Mouse (Mus musculus) liver, embryonic 15.5 days (tissue): ENCODE data around the gene Rasl2-9. TPM values are rescaled to one million over a fixed set of nuclear protein-coding genes. Genes with fewer than 3 reads are reported as not detected.

Experiments
- ATAC-seq: fragments of 200-750 bp; cut with Nextera tagmentation; 2 replicates; pipeline ENCODE4 v1.8.0; 2017; ENCODE audit warnings: moderate number of reproducible peaks, mild to moderate bottlenecking, moderate library complexity; ENCODE audit not compliant: insufficient read depth
- H3K27ac ChIP-seq: fragments of 300-500 bp; sonication (generic); replicated peaks from 2 replicates; pipeline ENCODE4 v1.5.1; 2015; ENCODE audit warnings: mild to moderate bottlenecking, inconsistent platforms
- H3K27me3 ChIP-seq: fragments of 300-500 bp; sonication (generic); 2 replicates; pipeline ENCODE4 v1.6.1; 2015; ENCODE audit warnings: mild to moderate bottlenecking, inconsistent platforms
- H3K36me3 ChIP-seq: fragments of 300-500 bp; sonication (generic); replicated peaks from 2 replicates; pipeline ENCODE4 v1.6.1; 2015; ENCODE audit warnings: moderate library complexity, mild to moderate bottlenecking, inconsistent platforms
- H3K4me1 ChIP-seq: fragments of 300-500 bp; sonication (generic); replicated peaks from 2 replicates; pipeline ENCODE4 v1.6.1; 2015; ENCODE audit warnings: inconsistent platforms
- H3K4me2 ChIP-seq: fragments of 300-500 bp; sonication (generic); 2 replicates; pipeline ENCODE4 v1.6.1; 2015; ENCODE audit warnings: moderate library complexity, mild to moderate bottlenecking, inconsistent platforms
- H3K4me3 ChIP-seq: fragments of 300-500 bp; sonication (generic); replicated peaks from 2 replicates; pipeline ENCODE4 v1.5.1; 2015; ENCODE audit warnings: mild to moderate bottlenecking, inconsistent platforms
- H3K9ac ChIP-seq: fragments of 300-500 bp; sonication (generic); 2 replicates; pipeline ENCODE4 v1.6.1; 2015; ENCODE audit warnings: moderate library complexity, mild to moderate bottlenecking, inconsistent platforms
- H3K9me3 ChIP-seq: fragments of 300-500 bp; sonication (generic); replicated peaks from 2 replicates; pipeline ENCODE4 v1.6.1; 2016; ENCODE audit warnings: inconsistent platforms
- WGBS: fragments of 180-500 bp; shearing (Covaris S2); methylation state at CpG from one replicate; pipeline ENCODE4 v1.1.7; 2015; ENCODE audit warnings: mixed read lengths; ENCODE audit not compliant: insufficient replicate concordance; 5-methylcytosine and 5-hydroxymethylcytosine counted together
- polyA plus RNA-seq: library from polyadenylated mRNA; unstranded; fragments of >200 nt; fragmentation: Nextera tagmentation; extraction: Ambion mirVana; gene quantifications from 2 replicates; pipeline ENCODE4 v1.2.1, GENCODE M21; 2015

Rasl2-9 gene
- polyA plus RNA-seq, 1 experiment from 2014 or later = 0.18 TPM

DNA sequence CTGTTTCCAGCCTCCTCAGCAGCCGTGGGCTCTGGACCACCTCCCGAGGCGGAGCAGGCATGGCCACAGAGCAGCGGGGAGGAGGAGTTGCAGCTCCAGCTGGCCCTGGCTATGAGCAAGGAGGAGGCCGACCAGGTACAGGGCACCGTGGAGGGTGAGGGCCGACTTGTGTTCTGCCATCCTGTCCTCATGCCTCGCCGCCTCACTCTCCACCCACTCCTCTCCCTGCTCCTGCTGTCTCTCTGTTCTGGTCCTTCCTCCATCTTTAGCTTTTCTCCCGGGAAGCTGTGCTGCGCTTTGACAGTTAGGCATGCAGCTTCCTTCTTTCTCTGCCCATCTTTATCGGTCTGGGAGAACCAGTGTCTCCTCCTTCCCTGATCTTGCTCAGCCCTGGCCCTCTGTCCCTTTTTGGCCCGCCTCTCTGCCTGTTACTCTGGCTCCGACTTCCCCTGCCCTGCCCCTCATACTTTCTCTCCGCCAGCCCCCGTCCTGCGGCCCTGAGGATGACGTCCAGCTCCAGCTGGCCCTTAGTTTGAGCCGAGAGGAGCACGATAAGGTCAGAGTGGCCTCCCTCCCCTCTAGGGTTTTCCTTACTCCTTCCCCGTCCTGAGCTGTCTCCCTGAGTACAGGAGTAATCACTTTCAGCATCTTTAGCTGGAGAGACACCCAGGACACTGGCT lies 32.8 kb downstream of the Rasl2-9 start:
- Histone ChIP-seq H3K9me3 (no peaks in the 10 kb centered on the region), H3K9ac (no peak overlapping the region), H3K27me3 (no peaks in the 10 kb centered on the region), H3K27ac (no peak overlapping the region), H3K4me1 (peaks cover 5% of the 10 kb centered on the region; the same call in 1 of the 2 replicates), H3K4me3 (no peak overlapping the region), H3K4me2 (no peak overlapping the region), H3K36me3 (peaks cover 99% of the 10 kb centered on the region)
- ATAC-seq = no peak
- whole genome bisulfite sequencing = 81% methylated on average over 21 of the region's 21 CpGs

GRCm38 (mm10) chr7:5092381-5092780 lies 33.4 kb downstream of the Rasl2-9 start:
- Histone ChIP-seq H3K9me3 (no peaks in the 10 kb centered on the region), H3K4me1 (peaks cover 10% of the 10 kb centered on the region; the same call in 1 of the 2 replicates), H3K36me3 (peaks cover 99% of the 10 kb centered on the region), H3K4me3 (no peak overlapping the region), H3K4me2 (no peak overlapping the region), H3K27me3 (no peaks in the 10 kb centered on the region), H3K9ac (no peak overlapping the region), H3K27ac (no peak overlapping the region)
- no peak for ATAC-seq
- WGBS = 84% methylated on average over 6 of the region's 6 CpGs

DNA sequence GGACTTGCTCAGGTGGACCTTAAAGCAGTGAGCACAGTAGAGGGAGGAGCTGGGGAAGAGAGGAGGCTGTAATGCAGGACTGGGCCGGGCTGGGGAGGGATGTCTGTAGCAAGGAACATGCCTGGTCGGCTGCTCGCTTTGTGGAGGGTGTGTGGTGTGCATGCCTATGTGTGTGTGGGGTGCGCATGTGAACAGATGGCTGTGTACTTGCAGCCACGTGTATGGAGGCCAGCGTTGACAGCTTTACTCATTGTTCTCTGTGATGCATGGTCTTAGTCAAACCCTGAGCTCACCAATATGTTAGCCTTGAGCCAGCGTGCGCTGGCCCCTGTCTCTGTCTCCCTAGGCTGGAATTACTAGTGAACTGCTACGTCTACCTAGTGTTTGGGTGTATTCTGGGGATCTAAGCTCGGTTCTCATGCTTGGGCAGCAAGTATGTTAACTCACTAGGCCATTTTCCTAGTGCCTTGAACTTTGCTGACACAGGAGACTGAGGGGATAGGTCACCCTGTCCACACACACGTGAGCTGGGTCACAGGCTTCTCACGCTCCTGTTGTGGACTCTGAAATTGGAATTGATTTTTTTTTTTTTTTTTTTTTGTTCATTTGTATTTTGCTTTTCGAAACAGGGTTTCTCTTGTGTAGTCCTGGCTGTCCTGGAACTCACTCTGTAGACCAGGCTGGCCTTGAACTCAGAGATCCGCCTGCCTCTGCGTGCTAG lies 34.6 kb downstream of the Rasl2-9 start:
- Histone ChIP-seq H3K36me3 (peaks cover 99% of the 10 kb centered on the region), H3K4me1 (peaks cover 19% of the 10 kb centered on the region), H3K27ac (no peak overlapping the region; the same call in 1 of the 2 replicates), H3K9ac (no peak overlapping the region), H3K9me3 (no peaks in the 10 kb centered on the region), H3K4me2 (no peak overlapping the region), H3K27me3 (no peaks in the 10 kb centered on the region), H3K4me3 (no peak overlapping the region)
- ATAC-seq = no peak
- 84% methylated on average over 15 of the region's 15 CpGs for WGBS

- Histone ChIP-seq H3K9ac (no peak overlapping the region), H3K9me3 (no peaks in the 10 kb centered on the region), H3K36me3 (peaks cover 99% of the 10 kb centered on the region), H3K4me3 (no peak overlapping the region), H3K27ac (no peak overlapping the region), H3K4me1 (peaks cover 30% of the 10 kb centered on the region), H3K27me3 (no peaks in the 10 kb centered on the region), H3K4me2 (no peak overlapping the region)
- ATAC-seq = no peak
- 88% methylated on average over 15 of the region's 15 CpGs for WGBS
Measured at GRCm38 (mm10) chr7:5089853-5090252, 35.9 kb downstream of the Rasl2-9 start.

- Histone ChIP-seq H3K4me3 (no peak overlapping the region), H3K36me3 (peaks cover 99% of the 10 kb centered on the region), H3K27ac (no peak overlapping the region), H3K4me2 (no peak overlapping the region), H3K4me1 (peaks cover 50% of the 10 kb centered on the region), H3K9ac (no peak overlapping the region), H3K27me3 (no peaks in the 10 kb centered on the region), H3K9me3 (no peaks in the 10 kb centered on the region)
- ATAC-seq = no peak
- WGBS = 74% methylated on average over 4 of the region's 4 CpGs
Measured at GRCm38 (mm10) chr7:5087886-5088285, 37.9 kb downstream of the Rasl2-9 start.

GRCm38 (mm10) chr7:5086921-5087440 lies 38.8 kb downstream of the Rasl2-9 start:
- Histone ChIP-seq H3K9me3 (no peaks in the 10 kb centered on the region), H3K4me1 (peaks cover 57% of the 10 kb centered on the region), H3K27ac (no peak overlapping the region), H3K4me3 (no peak overlapping the region), H3K4me2 (no peak overlapping the region), H3K27me3 (no peaks in the 10 kb centered on the region), H3K9ac (no peak overlapping the region), H3K36me3 (peaks cover 96% of the 10 kb centered on the region)
- WGBS = 78% methylated on average over 5 of the region's 5 CpGs
- ATAC-seq = no peak

- no peak overlapping the region for H3K4me3 ChIP-seq
- H3K9ac ChIP-seq = no peak overlapping the region
- ATAC-seq = no peak
- WGBS = 17% methylated on average over 1 of the region's 1 CpGs
- no peaks in the 10 kb centered on the region for H3K27me3 ChIP-seq
- H3K4me1 ChIP-seq = peaks cover 71% of the 10 kb centered on the region
- H3K9me3 ChIP-seq = no peaks in the 10 kb centered on the region
- H3K27ac ChIP-seq = no peak overlapping the region
- no peak overlapping the region for H3K4me2 ChIP-seq
- H3K36me3 ChIP-seq = peaks cover 83% of the 10 kb centered on the region
Measured at GRCm38 (mm10) chr7:5085512-5085911, 40.2 kb downstream of the Rasl2-9 start.

GRCm38 (mm10) chr7:5083325-5084105 lies 42.2 kb downstream of the Rasl2-9 start:
- H3K27ac ChIP-seq = peak overlapping the region; percentile 39; the same call in 1 of the 2 replicates
- H3K36me3 ChIP-seq = peaks cover 72% of the 10 kb centered on the region
- WGBS = 74% methylated on average over 18 of the region's 18 CpGs
- H3K27me3 ChIP-seq = no peaks in the 10 kb centered on the region
- no peak for ATAC-seq
- H3K9ac ChIP-seq = no peak overlapping the region
- no peak overlapping the region for H3K4me3 ChIP-seq
- peaks cover 79% of the 10 kb centered on the region for H3K4me1 ChIP-seq
- H3K9me3 ChIP-seq = no peaks in the 10 kb centered on the region
- peak overlapping the region; percentile 35 for H3K4me2 ChIP-seq

DNA sequence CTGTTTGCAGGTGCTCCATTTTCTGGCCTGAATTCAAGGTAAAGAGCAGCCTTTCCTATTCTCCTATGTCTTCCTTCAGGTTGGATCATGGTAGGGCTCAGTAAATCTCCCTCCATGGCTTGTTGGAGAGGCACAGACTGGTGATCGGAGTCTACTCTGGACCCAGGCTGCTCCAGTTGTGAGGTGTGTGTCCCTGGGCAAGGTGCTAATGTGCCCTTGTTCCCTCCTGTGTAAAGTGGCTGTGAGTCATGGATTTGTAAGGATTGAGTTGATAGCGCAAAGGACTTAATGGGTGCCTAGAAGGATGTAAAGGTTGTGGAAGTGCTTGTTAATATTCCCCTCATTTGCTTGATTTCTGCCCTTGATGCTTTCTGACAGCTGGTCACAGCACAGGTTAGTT lies 43.8 kb downstream of the Rasl2-9 start:
- no peak for ATAC-seq
- peak overlapping the region; percentile 95 for H3K4me3 ChIP-seq
- H3K9ac ChIP-seq = peak overlapping the region; percentile 98
- H3K27ac ChIP-seq = peak overlapping the region; percentile 93
- H3K27me3 ChIP-seq = no peaks in the 10 kb centered on the region
- H3K36me3 ChIP-seq = peaks cover 72% of the 10 kb centered on the region
- 81% methylated on average over 2 of the region's 2 CpGs for WGBS
- H3K4me1 ChIP-seq = peaks cover 78% of the 10 kb centered on the region
- H3K4me2 ChIP-seq = peak overlapping the region; percentile 86
- H3K9me3 ChIP-seq = no peaks in the 10 kb centered on the region

DNA sequence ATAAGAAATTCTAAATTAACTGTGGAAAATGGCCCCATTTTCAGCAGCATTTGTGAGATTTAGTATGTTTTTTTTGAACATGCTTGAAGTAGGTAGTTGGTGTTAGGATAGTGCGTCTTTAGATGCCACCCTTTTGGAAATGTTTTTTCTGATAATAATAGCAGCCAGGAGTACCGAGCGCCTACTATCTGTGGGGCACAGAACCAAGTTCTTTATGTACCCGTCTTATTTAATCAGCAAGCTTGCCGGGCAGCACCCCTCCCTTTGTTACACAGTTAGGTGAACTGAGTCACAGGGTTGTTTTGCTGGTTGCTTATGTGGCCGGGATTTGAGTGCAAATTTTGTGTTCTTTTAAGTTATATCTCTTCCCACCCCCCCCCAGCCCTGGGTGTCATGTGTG lies 44.5 kb downstream of the Rasl2-9 start:
- Histone ChIP-seq H3K27me3 (no peaks in the 10 kb centered on the region), H3K9ac (peak overlapping the region; percentile 98), H3K36me3 (peaks cover 72% of the 10 kb centered on the region), H3K4me3 (peak overlapping the region; percentile 95), H3K4me1 (peaks cover 79% of the 10 kb centered on the region), H3K4me2 (peak overlapping the region; percentile 86), H3K9me3 (no peaks in the 10 kb centered on the region), H3K27ac (peak overlapping the region; percentile 93)
- 11% methylated on average over 6 of the region's 6 CpGs for WGBS
- ATAC-seq = peak; percentile 55

GRCm38 (mm10) chr7:5080815-5081214 lies 44.9 kb downstream of the Rasl2-9 start:
- Histone ChIP-seq H3K36me3 (peaks cover 71% of the 10 kb centered on the region), H3K4me2 (peak overlapping the region; percentile 86), H3K4me1 (peaks cover 79% of the 10 kb centered on the region), H3K4me3 (peak overlapping the region; percentile 95), H3K9me3 (no peaks in the 10 kb centered on the region), H3K27ac (peak overlapping the region; percentile 93), H3K27me3 (no peaks in the 10 kb centered on the region), H3K9ac (peak overlapping the region; percentile 98)
- ATAC-seq = no peak
- WGBS = 5% methylated on average over 6 of the region's 6 CpGs
